Mouse (Mus musculus) neural tube, embryonic 14.5 days (tissue): ENCODE data around the gene Mtcl1. TPM values are rescaled to one million over a fixed set of nuclear protein-coding genes. Genes with fewer than 3 reads are reported as not detected.
A peak's percentile ranks its signal among the peaks of the same experiment; 100 is the strongest.

Source experiments
- ATAC-seq: fragments of 200-750 bp; cut with Nextera tagmentation; 2 replicates; pipeline ENCODE4 v1.8.0; 2017; ENCODE audit warnings: low read depth, mild to moderate bottlenecking, moderate TSS enrichment, moderate library complexity
- H3K27ac ChIP-seq: fragments of 300-500 bp; sonication (generic); 2 replicates; pipeline ENCODE4 v1.5.1; 2014; ENCODE audit warnings: low read depth, mild to moderate bottlenecking, control low read depth, low read length, moderate library complexity, mixed read lengths
- H3K27me3 ChIP-seq: fragments of 300-500 bp; sonication (generic); 2 replicates; pipeline ENCODE4 v1.6.1; 2014; ENCODE audit warnings: low read length; ENCODE audit not compliant: control insufficient read depth, insufficient read depth
- H3K36me3 ChIP-seq: fragments of 300-500 bp; sonication (generic); 2 replicates; pipeline ENCODE4 v1.6.1; 2014; ENCODE audit warnings: low read length, mixed read lengths; ENCODE audit not compliant: control insufficient read depth, insufficient read depth
- H3K4me1 ChIP-seq: fragments of 300-500 bp; sonication (generic); 2 replicates; pipeline ENCODE4 v1.6.1; 2014; ENCODE audit warnings: low read length; ENCODE audit not compliant: control insufficient read depth, insufficient read depth
- H3K4me2 ChIP-seq: fragments of 300-500 bp; sonication (generic); 2 replicates; pipeline ENCODE4 v1.6.1; 2014; ENCODE audit warnings: mild to moderate bottlenecking, low read depth, low read length, control low read depth
- H3K4me3 ChIP-seq: fragments of 300-500 bp; sonication (generic); 2 replicates; pipeline ENCODE4 v1.5.1; 2014; ENCODE audit warnings: low read depth, low read length, control low read depth, mixed read lengths
- H3K9ac ChIP-seq: fragments of 300-500 bp; sonication (generic); replicated peaks from 2 replicates; pipeline ENCODE4 v1.6.1; 2014; ENCODE audit warnings: low read depth, mild to moderate bottlenecking, control low read depth, low read length, mixed read lengths
- H3K9me3 ChIP-seq: fragments of 300-500 bp; sonication (generic); 2 replicates; pipeline ENCODE4 v1.6.1; 2016; ENCODE audit warnings: low read length; ENCODE audit not compliant: control insufficient read depth
- WGBS: fragments of 180-500 bp; shearing (Covaris S2); extraction: QIAGEN DNeasy Blood & Tissue Kit; methylation state at CpG from one replicate; pipeline ENCODE4 v1.1.7; 2014; 5-methylcytosine and 5-hydroxymethylcytosine counted together
- polyA plus RNA-seq: library from polyadenylated mRNA; unstranded; fragments of >200 nt; fragmentation: Nextera tagmentation; extraction: Ambion mirVana; gene quantifications from 2 replicates; pipeline ENCODE4 v1.2.1, GENCODE M21; 2014

Mtcl1 gene
- polyA plus RNA-seq, 1 experiment from 2014 or later = 33.4 TPM

DNA sequence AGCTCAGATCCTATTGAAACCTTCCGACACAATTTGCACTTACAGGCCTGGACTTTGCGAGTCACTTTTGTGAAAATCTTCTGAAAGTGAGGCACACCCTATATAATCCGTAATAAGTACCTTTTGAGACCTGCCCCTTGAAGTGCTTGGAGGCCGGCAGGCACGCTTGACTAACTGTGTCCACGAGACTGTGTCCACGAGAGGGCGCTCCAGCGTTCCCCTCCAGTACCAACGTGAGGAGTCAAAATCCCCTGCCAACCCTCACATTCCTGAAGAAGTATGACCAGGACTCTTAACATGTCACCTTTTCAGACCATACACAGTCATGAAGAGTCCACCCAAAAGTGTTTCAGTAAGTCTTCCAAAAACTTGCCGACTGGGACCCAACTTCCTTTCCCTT, 1.6 kb upstream of the Mtcl1 start:
- H3K27me3 ChIP-seq = no peaks in the 10 kb centered on the region
- no peak for ATAC-seq
- H3K36me3 ChIP-seq = no peaks in the 10 kb centered on the region
- H3K9me3 ChIP-seq = no peaks in the 10 kb centered on the region
- no peak overlapping the region for H3K27ac ChIP-seq
- no peak overlapping the region for H3K9ac ChIP-seq
- H3K4me3 ChIP-seq = no peak overlapping the region
- peak overlapping the region; percentile 93; the same call in 1 of the 2 replicates for H3K4me2 ChIP-seq
- WGBS = 1% methylated on average over 11 of the region's 11 CpGs
- H3K4me1 ChIP-seq = peaks cover 14% of the 10 kb centered on the region

DNA sequence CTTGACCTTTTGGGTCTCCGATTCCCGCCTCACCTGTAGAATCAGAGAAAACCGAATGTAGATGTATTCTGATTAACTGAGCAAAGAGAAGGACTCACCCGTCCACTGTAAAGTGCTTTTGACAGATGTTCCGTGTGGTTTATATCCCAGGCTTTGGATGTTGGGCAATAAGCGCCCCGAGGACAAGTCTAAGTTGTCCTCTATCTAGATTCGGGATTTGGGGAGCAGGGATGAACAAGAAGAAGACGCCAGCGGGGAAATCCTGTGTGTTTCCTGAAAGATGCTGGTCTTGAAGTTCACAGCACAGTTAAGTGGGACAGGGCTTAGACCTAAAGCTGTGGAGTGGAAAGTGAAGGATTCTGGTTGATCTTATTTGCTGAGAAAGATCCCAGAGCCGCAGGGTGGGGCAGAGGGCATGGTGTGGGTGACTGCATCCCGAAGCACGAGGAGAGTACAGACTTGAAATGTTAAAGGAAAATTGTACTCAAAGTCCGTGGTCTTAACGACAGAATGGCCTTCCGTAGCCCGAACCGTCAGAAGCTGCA, 1.0 kb upstream of the Mtcl1 start:
- no peak overlapping the region for H3K9ac ChIP-seq
- no peak overlapping the region; the same call in 1 of the 2 replicates for H3K27ac ChIP-seq
- 5% methylated on average over 18 of the region's 18 CpGs for WGBS
- H3K4me2 ChIP-seq = peak overlapping the region; percentile 93
- no peaks in the 10 kb centered on the region for H3K36me3 ChIP-seq
- H3K4me1 ChIP-seq = peaks cover 19% of the 10 kb centered on the region
- no peak for ATAC-seq
- H3K9me3 ChIP-seq = no peaks in the 10 kb centered on the region
- H3K4me3 ChIP-seq = peak overlapping the region; percentile 82
- H3K27me3 ChIP-seq = no peaks in the 10 kb centered on the region

DNA sequence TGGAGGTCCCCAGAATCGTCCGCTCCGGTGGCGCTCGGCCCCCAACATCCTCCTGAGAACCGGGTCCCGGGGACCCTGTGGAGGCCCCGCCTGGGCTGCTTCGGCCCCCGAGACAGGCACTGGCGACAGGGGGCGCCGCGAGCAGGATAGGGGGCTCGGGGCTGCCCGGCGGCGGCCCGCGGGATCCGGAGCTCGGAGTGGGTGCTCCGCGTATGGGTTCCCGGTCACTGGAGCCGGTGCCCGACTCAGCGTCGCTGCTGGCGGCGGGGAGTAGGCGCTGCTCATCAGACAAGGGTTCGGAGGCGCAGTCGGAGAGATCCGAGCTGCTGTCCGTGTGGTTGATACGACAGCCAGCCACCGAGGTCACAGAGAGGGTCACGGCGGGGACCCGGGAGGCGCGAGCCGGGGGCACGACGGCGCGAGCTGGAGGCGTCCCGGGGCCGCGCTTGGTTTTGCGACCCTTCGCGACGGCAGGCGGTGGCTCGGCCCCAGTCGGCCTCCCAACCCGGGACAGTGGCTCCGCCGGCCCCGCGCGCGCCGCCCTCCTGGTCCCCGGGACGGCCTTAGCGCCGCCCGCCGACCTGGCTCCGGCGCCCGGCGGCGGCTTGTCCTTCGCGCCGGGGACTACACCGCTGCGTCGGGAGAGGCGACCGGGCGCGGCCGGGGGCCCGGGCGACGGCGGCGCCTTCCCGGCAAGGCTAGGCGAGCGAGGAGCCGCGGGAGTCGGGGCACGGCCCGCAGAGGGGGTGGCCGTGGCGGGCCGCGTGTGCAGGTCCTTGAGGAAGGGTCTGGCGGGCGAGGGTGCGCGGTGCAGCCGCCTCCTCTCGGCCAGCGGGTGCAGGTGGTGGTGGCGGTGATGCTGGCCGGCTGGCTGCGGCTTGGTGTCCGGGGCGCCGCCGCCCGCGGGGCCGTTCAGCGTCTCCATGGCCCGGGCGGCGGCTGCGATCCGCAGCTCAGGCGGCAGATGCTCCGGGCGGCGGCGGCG, 837 bp downstream of the Mtcl1 start:
- Histone ChIP-seq H3K4me1 (peaks cover 27% of the 10 kb centered on the region), H3K4me2 (peak overlapping the region; percentile 93), H3K27ac (peak overlapping the region; percentile 92), H3K4me3 (peak overlapping the region; percentile 82), H3K36me3 (no peaks in the 10 kb centered on the region), H3K9me3 (no peaks in the 10 kb centered on the region), H3K27me3 (no peaks in the 10 kb centered on the region), H3K9ac (peak overlapping the region; percentile 97)
- under 1% methylated on average over 113 of the region's 136 CpGs for WGBS
- peak; percentile 31 for ATAC-seq

DNA sequence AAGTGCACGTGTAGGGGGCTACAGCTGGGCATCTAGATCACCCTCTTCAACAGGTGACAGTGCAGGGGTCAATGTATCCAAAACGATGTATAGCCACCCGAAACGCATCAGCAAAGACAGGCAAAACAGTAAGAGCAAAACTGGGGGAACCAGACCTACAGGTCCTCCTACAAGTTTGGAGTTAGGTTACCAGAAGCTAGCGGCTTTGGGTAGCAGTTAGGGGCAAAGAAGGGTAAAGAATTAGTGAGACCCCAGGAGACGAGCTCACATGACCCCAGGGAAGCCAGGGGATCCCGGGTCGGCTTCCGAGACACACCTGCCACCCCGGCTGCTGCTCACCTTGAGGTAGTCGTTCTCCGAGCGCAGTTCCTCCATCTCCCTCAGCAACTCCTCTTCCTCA, 1.6 kb downstream of the Mtcl1 start:
- no peaks in the 10 kb centered on the region for H3K36me3 ChIP-seq
- ATAC-seq = no peak
- H3K27me3 ChIP-seq = no peaks in the 10 kb centered on the region
- peaks cover 27% of the 10 kb centered on the region for H3K4me1 ChIP-seq
- peak overlapping the region; percentile 82 for H3K4me3 ChIP-seq
- peak overlapping the region; percentile 93 for H3K4me2 ChIP-seq
- peak overlapping the region; percentile 97 for H3K9ac ChIP-seq
- H3K27ac ChIP-seq = peak overlapping the region; percentile 92; the same call in 1 of the 2 replicates
- 1% methylated on average over 13 of the region's 13 CpGs for WGBS
- no peaks in the 10 kb centered on the region for H3K9me3 ChIP-seq

DNA sequence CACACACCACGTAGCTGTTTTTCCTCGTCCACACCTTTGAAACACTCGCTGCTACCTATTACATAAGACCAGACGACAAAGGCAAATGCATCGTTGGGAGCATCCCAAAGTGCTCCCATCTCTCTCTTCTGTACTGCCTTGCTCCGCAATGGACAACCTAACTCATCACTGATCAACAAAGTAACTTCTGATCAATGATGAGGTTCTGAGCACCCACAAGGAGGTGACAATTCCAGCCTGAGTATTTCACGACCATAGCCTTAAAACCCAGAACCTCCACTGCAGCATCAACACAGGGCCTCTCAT, 2.6 kb downstream of the Mtcl1 start:
- peak overlapping the region; percentile 82 for H3K4me3 ChIP-seq
- no peaks in the 10 kb centered on the region for H3K9me3 ChIP-seq
- no peaks in the 10 kb centered on the region for H3K36me3 ChIP-seq
- peaks cover 27% of the 10 kb centered on the region for H3K4me1 ChIP-seq
- no peak overlapping the region for H3K27ac ChIP-seq
- WGBS = 32% methylated on average over 7 of the region's 7 CpGs
- H3K27me3 ChIP-seq = no peaks in the 10 kb centered on the region
- no peak for ATAC-seq
- peak overlapping the region; percentile 93 for H3K4me2 ChIP-seq
- H3K9ac ChIP-seq = peak overlapping the region; percentile 18; the same call in 1 of the 2 replicates

DNA sequence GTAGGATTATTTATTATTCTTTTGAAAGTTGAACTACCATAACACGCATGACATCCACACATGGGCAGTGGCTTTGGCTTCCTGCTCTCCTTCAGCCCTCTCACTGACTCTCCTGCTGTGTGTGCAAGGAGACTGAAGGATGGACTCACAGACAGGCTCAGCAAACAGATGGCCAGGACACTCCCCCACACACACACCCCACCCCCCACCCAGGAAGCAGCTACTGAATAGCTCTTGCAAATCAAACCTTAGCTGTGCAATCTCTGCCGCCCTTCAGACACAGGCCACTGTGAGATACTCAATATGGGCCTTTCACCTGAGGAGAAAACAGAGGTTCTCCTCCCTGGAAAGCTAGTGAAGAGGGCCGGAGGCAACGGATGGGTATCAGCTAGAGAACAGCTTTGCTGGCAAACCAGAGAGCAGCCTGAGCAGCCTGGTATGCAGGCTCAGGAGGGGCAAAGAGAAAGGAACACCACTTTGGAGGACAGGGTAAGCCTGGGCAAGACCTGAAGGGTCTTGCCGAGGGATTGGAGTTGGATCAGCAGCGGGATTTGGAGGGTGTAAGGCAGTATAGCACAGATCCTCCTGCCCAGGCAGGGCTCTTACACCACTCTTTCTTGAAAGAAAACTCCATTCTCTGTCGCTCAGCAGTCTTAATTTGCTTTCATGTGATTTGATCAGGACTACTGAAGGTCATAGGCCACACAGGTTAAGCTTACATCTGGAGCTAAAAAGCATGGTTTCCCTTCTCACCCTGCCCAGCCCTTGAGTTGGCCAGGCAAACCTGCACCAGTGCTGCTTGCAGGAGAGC, 3.1 kb downstream of the Mtcl1 start:
- peak overlapping the region; percentile 93 for H3K4me2 ChIP-seq

DNA sequence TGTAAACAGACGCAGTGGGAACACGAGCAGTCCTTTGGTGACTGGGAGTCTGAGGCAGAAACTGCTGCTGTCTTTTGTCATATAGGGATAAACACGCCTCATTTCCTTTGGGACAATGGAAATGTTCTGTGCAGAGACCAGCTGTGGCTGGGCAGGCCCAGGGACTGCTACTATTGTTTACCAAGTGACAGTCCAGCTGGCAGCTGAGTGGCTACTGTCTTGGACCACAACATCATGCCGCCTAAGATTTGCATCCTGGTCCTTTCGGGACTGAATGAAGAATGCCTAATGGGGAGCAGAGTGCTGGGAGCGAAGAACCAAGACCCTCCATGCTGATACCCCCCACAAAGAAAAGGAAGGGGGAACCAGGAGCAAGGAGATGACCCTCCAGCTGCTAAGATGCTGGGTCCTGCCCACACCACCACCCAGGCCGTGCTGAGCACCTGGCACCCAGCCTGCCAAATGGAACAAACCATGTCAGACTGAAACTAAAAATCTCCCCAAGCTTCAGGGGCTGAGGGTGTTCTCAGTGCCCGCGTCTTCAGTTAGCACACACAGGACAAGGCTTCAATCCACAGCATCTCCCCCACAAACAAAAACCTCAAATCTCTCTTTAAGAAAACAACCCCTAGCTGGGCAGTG, 5.4 kb downstream of the Mtcl1 start:
- Histone ChIP-seq H3K9me3 (no peaks in the 10 kb centered on the region), H3K9ac (0 out of 2 replicates have a peak overlapping the region, but pooled peaks have one; percentile 28), H3K4me1 (peaks cover 27% of the 10 kb centered on the region), H3K27ac (peak overlapping the region; percentile 56), H3K27me3 (no peaks in the 10 kb centered on the region), H3K36me3 (no peaks in the 10 kb centered on the region), H3K4me3 (no peak overlapping the region), H3K4me2 (peak overlapping the region; percentile 28; the same call in 1 of the 2 replicates)
- ATAC-seq = peak; percentile 25; the same call in 1 of the 2 replicates
- 22% methylated on average over 9 of the region's 9 CpGs for WGBS

More for the DNA sequence above, 3.1 kb downstream of the Mtcl1 start:
- Histone ChIP-seq H3K9me3 (no peaks in the 10 kb centered on the region), H3K36me3 (no peaks in the 10 kb centered on the region), H3K27me3 (no peaks in the 10 kb centered on the region), H3K4me3 (peak overlapping the region; percentile 82), H3K9ac (peak overlapping the region; percentile 18), H3K27ac (no peak overlapping the region), H3K4me1 (peaks cover 27% of the 10 kb centered on the region)
- no peak for ATAC-seq
- 25% methylated on average over 7 of the region's 7 CpGs for WGBS

DNA sequence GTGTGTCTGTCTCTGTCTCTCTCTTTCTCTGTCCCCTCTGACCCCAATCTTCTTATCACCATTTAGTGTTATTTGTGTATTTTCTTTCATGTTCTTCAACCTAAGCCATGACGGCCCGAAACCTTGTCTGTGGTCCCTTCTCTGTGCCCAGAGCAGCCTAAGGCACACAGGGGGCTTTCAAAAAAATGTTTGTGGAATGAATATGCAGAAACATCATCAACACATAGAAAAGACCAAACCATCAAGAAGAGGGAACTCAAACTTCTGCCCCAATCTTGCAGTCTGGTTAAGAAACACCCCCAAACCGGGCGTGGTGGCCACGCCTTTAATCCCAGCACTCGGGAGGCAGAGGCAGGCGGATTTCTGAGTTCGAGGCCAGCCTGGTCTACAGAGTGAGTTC, 9.7 kb downstream of the Mtcl1 start:
- Histone ChIP-seq H3K4me1 (peaks cover 6% of the 10 kb centered on the region), H3K4me3 (no peak overlapping the region), H3K36me3 (no peaks in the 10 kb centered on the region), H3K27me3 (no peaks in the 10 kb centered on the region), H3K4me2 (no peak overlapping the region), H3K27ac (no peak overlapping the region), H3K9me3 (no peaks in the 10 kb centered on the region), H3K9ac (no peak overlapping the region)
- ATAC-seq = no peak
- WGBS = 68% methylated on average over 7 of the region's 8 CpGs
